Mouse (Mus musculus): ENCODE data around the gene Gm10721. TPM values are rescaled to one million over a fixed set of nuclear protein-coding genes. Genes with fewer than 3 reads are reported as not detected.
"Not testable (repeated sequence)": the region's sequence is repeated elsewhere in the genome, so short reads cannot be mapped to it uniquely, and the experiment has no call there.

Gene Gm10721
- polyA plus RNA-seq, 1 experiment from 2014 or later, result not detected

- not testable (repeated sequence) for ATAC-seq (replicated peaks; ENCODE audit: low FRiP score); H3K4me2 ChIP-seq; H3K36me3 ChIP-seq (ENCODE audit: control insufficient read depth, insufficient read depth, low read length); H3K9ac ChIP-seq (ENCODE audit: low read depth, low read length); DNase-seq (ENCODE audit: low spot score); H3K27ac ChIP-seq (ENCODE audit: low read depth, low read length); H3K27me3 ChIP-seq (replicated peaks; ENCODE audit: control insufficient read depth, insufficient read depth, low read length); H3K9me3 ChIP-seq (ENCODE audit: control insufficient read depth, low read length); H3K4me3 ChIP-seq (ENCODE audit: low read depth, low read length); H3K4me1 ChIP-seq (replicated peaks; ENCODE audit: control insufficient read depth, insufficient read depth, low read length)
- WGBS, result 69% methylated on average over 9 of the region's 13 CpGs
Measured at GRCm38 (mm10) chr9:3023312-3023984, 10.5 kb downstream of the Gm10721 start, which contains the start of gene Gm10718. TSS of gene Gm10718 (plus strand) at chr9:3023547.

DNA sequence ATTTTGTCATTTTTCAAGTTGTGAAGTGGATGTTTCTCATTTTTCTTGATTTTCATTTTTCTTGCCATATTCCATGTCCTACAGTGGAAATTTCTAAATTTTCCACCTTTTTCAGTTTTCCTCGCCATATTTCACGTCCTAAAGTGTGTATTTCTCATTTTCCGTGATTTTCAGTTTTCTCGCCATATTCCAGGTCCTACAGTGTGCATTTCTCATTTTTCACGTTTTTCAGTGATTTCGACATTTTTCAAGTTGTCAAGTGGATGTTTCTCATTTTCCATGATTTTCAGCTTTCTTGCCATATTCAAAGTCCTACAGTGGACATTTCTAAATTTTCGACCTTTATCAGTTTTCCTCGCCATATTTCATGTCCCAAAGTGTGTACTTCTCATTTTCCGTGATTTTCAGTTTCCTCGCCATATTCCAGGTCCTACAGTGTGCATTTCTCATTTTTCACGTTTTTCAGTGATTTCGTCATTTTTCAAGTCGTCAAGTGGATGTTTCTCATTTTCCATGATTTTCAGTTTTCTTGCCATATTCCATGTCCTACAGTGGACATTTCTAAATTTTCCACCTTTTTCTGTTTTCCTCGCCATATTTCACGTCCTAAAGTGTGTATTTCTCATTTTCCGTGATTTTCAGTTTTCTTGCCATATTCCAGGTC, 11.2 kb downstream of the Gm10721 start:
- WGBS, result 59% methylated on average over 15 of the region's 16 CpGs
- not testable (repeated sequence) for H3K36me3 ChIP-seq (ENCODE audit: control insufficient read depth, insufficient read depth, low read length); H3K9me3 ChIP-seq (ENCODE audit: control insufficient read depth, low read length); H3K27ac ChIP-seq (ENCODE audit: low read depth, low read length); H3K9ac ChIP-seq (ENCODE audit: low read depth, low read length); ATAC-seq (replicated peaks; ENCODE audit: low FRiP score); H3K4me1 ChIP-seq (replicated peaks; ENCODE audit: control insufficient read depth, insufficient read depth, low read length); DNase-seq (ENCODE audit: low spot score); H3K27me3 ChIP-seq (replicated peaks; ENCODE audit: control insufficient read depth, insufficient read depth, low read length); H3K4me2 ChIP-seq; H3K4me3 ChIP-seq (ENCODE audit: low read depth, low read length)

DNA sequence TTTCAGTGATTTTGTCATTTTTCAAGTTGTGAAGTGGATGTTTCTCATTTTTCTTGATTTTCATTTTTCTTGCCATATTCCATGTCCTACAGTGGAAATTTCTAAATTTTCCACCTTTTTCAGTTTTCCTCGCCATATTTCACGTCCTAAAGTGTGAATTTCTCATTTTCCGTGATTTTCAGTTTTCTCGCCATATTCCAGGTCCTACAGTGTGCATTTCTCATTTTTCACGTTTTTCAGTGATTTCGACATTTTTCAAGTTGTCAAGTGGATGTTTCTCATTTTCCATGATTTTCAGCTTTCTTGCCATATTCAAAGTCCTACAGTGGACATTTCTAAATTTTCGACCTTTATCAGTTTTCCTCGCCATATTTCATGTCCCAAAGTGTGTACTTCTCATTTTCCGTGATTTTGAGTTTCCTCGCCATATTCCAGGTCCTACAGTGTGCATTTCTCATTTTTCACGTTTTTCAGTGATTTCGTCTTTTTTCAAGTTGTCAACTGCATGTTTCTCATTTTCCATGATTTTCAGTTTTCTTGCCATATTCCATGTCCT, 12.1 kb downstream of the Gm10721 start, which contains the start of gene Gm10717:
TSS of gene Gm10717 (plus strand) at position 506 of the 556 bp plus-strand sequence.
- not testable (repeated sequence) for H3K9me3 ChIP-seq (ENCODE audit: control insufficient read depth, low read length); H3K4me3 ChIP-seq (ENCODE audit: low read depth, low read length); H3K27me3 ChIP-seq (replicated peaks; ENCODE audit: control insufficient read depth, insufficient read depth, low read length); DNase-seq (ENCODE audit: low spot score); H3K4me1 ChIP-seq (replicated peaks; ENCODE audit: control insufficient read depth, insufficient read depth, low read length); ATAC-seq (replicated peaks; ENCODE audit: low FRiP score); H3K4me2 ChIP-seq; H3K9ac ChIP-seq (ENCODE audit: low read depth, low read length); H3K27ac ChIP-seq (ENCODE audit: low read depth, low read length); H3K36me3 ChIP-seq (ENCODE audit: control insufficient read depth, insufficient read depth, low read length)
- WGBS, result 71% methylated on average over 12 of the region's 12 CpGs

DNA sequence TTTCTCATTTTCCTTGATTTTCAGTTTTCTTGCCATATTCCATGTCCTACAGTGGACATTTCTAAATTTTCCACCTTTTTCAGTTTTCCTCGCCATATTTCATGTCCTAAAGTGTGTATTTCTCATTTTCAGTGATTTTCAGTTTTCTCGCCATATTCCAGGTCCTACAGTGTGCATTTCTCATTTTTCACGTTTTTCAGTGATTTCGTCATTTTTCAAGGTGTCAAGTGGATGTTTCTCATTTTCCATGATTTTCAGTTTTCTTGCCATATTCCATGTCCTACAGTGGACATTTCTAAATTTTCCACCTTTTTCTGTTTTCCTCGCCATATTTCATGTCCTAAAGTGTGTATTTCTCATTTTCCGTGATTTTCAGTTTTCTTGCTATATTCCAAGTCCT, 12.7 kb downstream of the Gm10721 start:
- H3K27me3 ChIP-seq (replicated peaks; ENCODE audit: control insufficient read depth, insufficient read depth, low read length); H3K4me1 ChIP-seq (replicated peaks; ENCODE audit: control insufficient read depth, insufficient read depth, low read length); ATAC-seq (replicated peaks; ENCODE audit: low FRiP score); H3K9me3 ChIP-seq (ENCODE audit: control insufficient read depth, low read length); H3K27ac ChIP-seq (ENCODE audit: low read depth, low read length); H3K4me3 ChIP-seq (ENCODE audit: low read depth, low read length); H3K36me3 ChIP-seq (ENCODE audit: control insufficient read depth, insufficient read depth, low read length); DNase-seq (ENCODE audit: low spot score); H3K9ac ChIP-seq (ENCODE audit: low read depth, low read length); H3K4me2 ChIP-seq: not testable (repeated sequence)
- WGBS, result 56% methylated on average over 4 of the region's 6 CpGs

DNA sequence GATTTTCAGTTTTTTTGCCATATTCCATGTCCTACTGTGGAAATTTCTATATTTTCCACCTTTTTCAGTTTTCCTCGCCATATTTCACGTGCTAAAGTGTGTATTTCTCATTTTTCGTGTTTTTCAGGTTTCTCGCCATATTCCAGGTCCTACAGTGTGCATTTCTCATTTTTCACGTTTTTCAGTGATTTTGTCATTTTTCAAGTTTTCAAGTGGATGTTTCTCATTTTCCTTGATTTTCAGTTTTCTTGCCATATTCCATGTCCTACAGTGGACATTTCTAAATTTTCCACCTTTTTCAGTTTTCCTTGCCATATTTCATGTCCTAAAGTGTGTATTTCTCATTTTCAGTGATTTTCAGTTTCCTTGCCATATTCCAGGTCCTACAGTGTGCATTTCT, 13.2 kb downstream of the Gm10721 start:
- not testable (repeated sequence) for H3K4me1 ChIP-seq (replicated peaks; ENCODE audit: control insufficient read depth, insufficient read depth, low read length); H3K9ac ChIP-seq (ENCODE audit: low read depth, low read length); H3K4me3 ChIP-seq (ENCODE audit: low read depth, low read length); H3K36me3 ChIP-seq (ENCODE audit: control insufficient read depth, insufficient read depth, low read length); H3K4me2 ChIP-seq; DNase-seq (ENCODE audit: low spot score); H3K9me3 ChIP-seq (ENCODE audit: control insufficient read depth, low read length); H3K27ac ChIP-seq (ENCODE audit: low read depth, low read length); ATAC-seq (replicated peaks; ENCODE audit: low FRiP score); H3K27me3 ChIP-seq (replicated peaks; ENCODE audit: control insufficient read depth, insufficient read depth, low read length)
- 77% methylated on average over 5 of the region's 5 CpGs for WGBS

- not testable (repeated sequence) for H3K27ac ChIP-seq (ENCODE audit: low read depth, low read length); H3K4me1 ChIP-seq (replicated peaks; ENCODE audit: control insufficient read depth, insufficient read depth, low read length); ATAC-seq (replicated peaks; ENCODE audit: low FRiP score); H3K9me3 ChIP-seq (ENCODE audit: control insufficient read depth, low read length); H3K9ac ChIP-seq (ENCODE audit: low read depth, low read length); H3K36me3 ChIP-seq (ENCODE audit: control insufficient read depth, insufficient read depth, low read length); H3K4me2 ChIP-seq; H3K27me3 ChIP-seq (replicated peaks; ENCODE audit: control insufficient read depth, insufficient read depth, low read length); H3K4me3 ChIP-seq (ENCODE audit: low read depth, low read length); DNase-seq (ENCODE audit: low spot score)
- 67% methylated on average over 9 of the region's 9 CpGs for WGBS
Measured at GRCm38 (mm10) chr9:3026741-3027140, 13.8 kb downstream of the Gm10721 start.

- 69% methylated on average over 9 of the region's 9 CpGs for WGBS
- not testable (repeated sequence) for H3K27me3 ChIP-seq (replicated peaks; ENCODE audit: control insufficient read depth, insufficient read depth, low read length); H3K9ac ChIP-seq (ENCODE audit: low read depth, low read length); H3K36me3 ChIP-seq (ENCODE audit: control insufficient read depth, insufficient read depth, low read length); H3K4me3 ChIP-seq (ENCODE audit: low read depth, low read length); H3K27ac ChIP-seq (ENCODE audit: low read depth, low read length); ATAC-seq (replicated peaks; ENCODE audit: low FRiP score); H3K4me2 ChIP-seq; H3K4me1 ChIP-seq (replicated peaks; ENCODE audit: control insufficient read depth, insufficient read depth, low read length); H3K9me3 ChIP-seq (ENCODE audit: control insufficient read depth, low read length)
- DNase-seq (ENCODE audit: low spot score), result peak; percentile 32
Measured at GRCm38 (mm10) chr9:3027200-3027599, 14.3 kb downstream of the Gm10721 start.

GRCm38 (mm10) chr9:3029276-3030000, 16.5 kb downstream of the Gm10721 start:
- not testable (repeated sequence) for ATAC-seq (replicated peaks; ENCODE audit: low FRiP score); H3K9me3 ChIP-seq (ENCODE audit: control insufficient read depth, low read length); DNase-seq (ENCODE audit: low spot score); H3K9ac ChIP-seq (ENCODE audit: low read depth, low read length); H3K36me3 ChIP-seq (ENCODE audit: control insufficient read depth, insufficient read depth, low read length); H3K27me3 ChIP-seq (replicated peaks; ENCODE audit: control insufficient read depth, insufficient read depth, low read length); H3K27ac ChIP-seq (ENCODE audit: low read depth, low read length); H3K4me1 ChIP-seq (replicated peaks; ENCODE audit: control insufficient read depth, insufficient read depth, low read length); H3K4me2 ChIP-seq; H3K4me3 ChIP-seq (ENCODE audit: low read depth, low read length)
- WGBS, result 60% methylated on average over 12 of the region's 16 CpGs

All from liver, embryonic 11.5 days (tissue).